Mouse (Mus musculus) layer of hippocampus, adult 9-10 months (tissue): ENCODE results near the gene Zim1.

Experiments used
- DNase-seq: peaks from one replicate; pipeline ENCODE4 v3.0.0; 2022; ENCODE audit warnings: low spot score

The Zim1 gene

DNA sequence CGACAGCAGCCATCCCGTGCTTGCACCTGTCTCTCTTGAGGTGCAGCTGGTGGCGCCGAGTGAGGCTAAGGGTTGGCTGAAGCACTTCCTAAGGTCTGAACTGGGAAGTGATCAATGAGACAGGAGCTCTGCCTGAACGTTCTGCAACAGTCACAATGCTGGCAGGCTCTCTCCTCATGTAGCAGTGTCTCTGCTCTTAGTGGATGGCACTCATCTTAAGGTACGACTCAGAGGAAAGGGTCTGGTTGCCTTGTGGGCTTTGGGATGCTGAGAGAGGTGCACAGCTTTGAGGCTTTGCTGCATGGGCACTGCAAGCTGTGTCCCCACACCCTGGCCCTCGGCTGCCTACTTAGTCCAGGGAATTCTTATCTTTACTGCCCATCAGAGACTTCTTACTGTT, 45.0 kb downstream of the Zim1 start:
- DNase-seq, result no peak

- no peak for DNase-seq
Observed at GRCm38 (mm10) chr7:6650526-6650925, 45.7 kb downstream of the Zim1 start.

- no peak for DNase-seq
Observed at GRCm38 (mm10) chr7:6645821-6646220, 50.4 kb downstream of the Zim1 start.

DNA sequence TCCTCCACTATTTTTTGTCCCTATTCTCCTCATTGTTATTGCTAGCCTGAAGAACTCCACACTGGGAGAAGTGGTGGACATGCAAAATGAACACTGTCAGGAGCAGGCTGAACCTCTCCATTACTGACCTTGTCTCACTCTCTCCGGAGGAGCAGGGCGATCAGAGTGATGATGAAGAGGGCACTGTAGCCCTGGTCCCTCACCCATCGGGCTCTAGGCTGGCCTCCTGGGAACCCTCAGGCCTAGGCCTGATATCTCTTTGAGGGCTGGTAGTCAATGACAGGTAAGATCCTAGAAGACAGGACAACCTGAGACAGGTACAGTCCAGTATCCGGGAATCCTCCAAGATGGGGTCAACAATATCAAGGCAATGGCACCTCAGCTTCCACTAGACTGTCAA, 58.2 kb downstream of the Zim1 start:
- no peak for DNase-seq

GRCm38 (mm10) chr7:6636741-6637140, 59.5 kb downstream of the Zim1 start:
- DNase-seq, result no peak

DNA sequence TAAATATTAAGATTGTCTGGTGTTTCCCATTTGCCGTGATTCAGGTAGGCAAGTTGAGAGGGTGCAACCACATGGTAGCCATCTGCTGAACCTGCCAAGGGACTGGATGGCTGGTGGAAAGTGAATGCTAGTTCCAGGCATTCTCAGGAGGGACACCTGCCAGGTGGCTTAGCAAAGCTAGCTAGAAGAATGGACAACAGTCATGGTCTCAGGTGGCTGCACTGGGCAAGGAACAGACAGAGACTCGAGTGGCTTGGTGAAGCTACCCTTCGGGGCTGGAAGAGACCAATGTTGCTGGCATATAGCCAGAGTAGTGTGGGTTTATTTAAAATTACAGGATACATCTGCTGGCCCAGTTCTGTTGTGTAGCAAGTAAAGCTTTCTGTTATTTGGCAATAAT, 60.4 kb downstream of the Zim1 start:
- DNase-seq, result no peak
